ENCODE assay signal across 30 mouse cellular contexts in the genomic region with DNA sequence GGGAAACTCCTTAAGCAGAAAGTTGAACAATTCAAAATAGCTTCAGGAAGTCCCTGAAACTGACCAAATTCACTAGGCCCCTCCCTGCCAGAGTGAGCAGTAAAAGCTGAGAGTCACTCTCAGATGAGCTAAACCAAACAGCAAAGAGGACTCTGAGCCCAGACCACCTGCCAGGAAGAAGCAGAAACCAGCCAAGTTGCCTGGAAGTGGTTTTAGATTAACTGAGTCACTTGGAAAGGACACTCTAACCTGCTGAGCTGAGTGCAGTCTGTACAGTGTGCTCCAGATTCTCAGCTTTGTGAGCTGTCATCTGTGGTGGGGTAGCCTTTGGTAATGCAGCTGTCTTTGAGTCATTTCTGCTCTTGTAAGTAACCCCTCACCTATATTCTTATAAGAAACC. TPM values are rescaled to one million over a fixed set of nuclear protein-coding genes. Genes with fewer than 3 reads are reported as not detected.
A peak's percentile ranks its signal among the peaks of the same experiment; 100 is the strongest.
DNase-seq lines count a peak whose midpoint lies in the region; ATAC-seq and TF ChIP-seq lines count a peak whose summit lies in the region.
"Had no signal": no experiment of that assay in that cellular context is flagged by ENCODE, and none has a peak within 500 bp of the region (broad histone marks: within the 10 kb centered on the region; RNA-seq: fewer than 3 reads in every experiment).

No protein-coding gene starts in this region.

- H3K9ac ChIP-seq in kidney, embryonic 15.5 days = no peak overlapping the region
- no peak overlapping the region for H3K9ac ChIP-seq in liver, adult 2 months (ENCODE audit: low read depth, low read length)
- no peak overlapping the region for H3K9ac ChIP-seq in liver, postnatal 0 days (replicated peaks)
- H3K9ac ChIP-seq: forebrain, embryonic 13.5 days; heart, embryonic 13.5 days; hindbrain, embryonic 14.5 days had no signal

- no peak overlapping the region for H3K4me2 ChIP-seq in kidney, embryonic 15.5 days
- no peak overlapping the region for H3K4me2 ChIP-seq in liver, postnatal 0 days (ENCODE audit: low read depth, low read length)
- H3K4me2 ChIP-seq: forebrain, embryonic 13.5 days; heart, embryonic 13.5 days; hindbrain, embryonic 14.5 days had no signal

- peak; percentile 72 for DNase-seq in kidney, adult 11 months
- no peak for DNase-seq in kidney, postnatal 14 days
- DNase-seq in kidney, adult 9 months = peak; percentile 89
- DNase-seq in liver, adult 2 months (ENCODE audit: extremely low read depth, low read depth, low spot score) = peak; percentile 67
- no peak for DNase-seq in liver, postnatal 0 days
- DNase-seq in gastrocnemius, postnatal 4 days (ENCODE audit: low spot score in 2 of 2) = no peak
- DNase-seq: adrenal gland, postnatal 10 days; adrenal gland, postnatal 36 days; cerebellum, adult 18-20 months; cerebellum, adult 9-10 months; cerebellum, postnatal 14 days; gastrocnemius, postnatal 10 days; gastrocnemius, postnatal 36 days; heart, adult 18-20 months; heart, postnatal 14 days; heart, postnatal 4 days had no signal

- no peak for TF ChIP-seq CTCF in liver, adult 2 months (IDR thresholded peaks at IDR 0.05; ENCODE audit: low read depth, low read length)
- TF ChIP-seq CTCF in liver, postnatal 0 days (IDR thresholded peaks at IDR 0.05; ENCODE audit: low read depth) = no peak

- H3K4me1 ChIP-seq in kidney, embryonic 15.5 days = no peaks in the 10 kb centered on the region
- H3K4me1 ChIP-seq in liver, adult 2 months (ENCODE audit: control insufficient read depth, insufficient read depth, low read length) = peaks cover 10% of the 10 kb centered on the region
- H3K4me1 ChIP-seq in liver, postnatal 0 days (ENCODE audit: insufficient read depth) = no peaks in the 10 kb centered on the region
- H3K4me1 ChIP-seq: forebrain, embryonic 10.5 days; forebrain, embryonic 13.5 days had no signal

- TF ChIP-seq EP300 in liver, postnatal 0 days (IDR thresholded peaks at IDR 0.05; ENCODE audit: low read depth) = no peak

- H3K4me3 ChIP-seq in kidney, embryonic 15.5 days (replicated peaks) = no peak overlapping the region
- no peak overlapping the region for H3K4me3 ChIP-seq in liver, adult 2 months (ENCODE audit: insufficient read depth, low read depth, low read length)
- no peak overlapping the region for H3K4me3 ChIP-seq in liver, postnatal 0 days (ENCODE audit: low read depth, low read length)
- H3K4me3 ChIP-seq: forebrain, embryonic 10.5 days; forebrain, embryonic 13.5 days; heart, embryonic 10.5 days; heart, embryonic 13.5 days had no signal

- ATAC-seq in kidney, embryonic 15.5 days (replicated peaks; ENCODE audit: low FRiP score) = no peak
- ATAC-seq in liver, postnatal 0 days = no peak
- ATAC-seq: forebrain, embryonic 13.5 days; forebrain, embryonic 16.5 days; Patski had no signal

- no peaks in the 10 kb centered on the region for H3K36me3 ChIP-seq in kidney, embryonic 15.5 days
- no peaks in the 10 kb centered on the region for H3K36me3 ChIP-seq in liver, adult 2 months (ENCODE audit: control insufficient read depth, insufficient read depth, low read length)
- H3K36me3 ChIP-seq in liver, postnatal 0 days (replicated peaks; ENCODE audit: insufficient read depth, low read length) = no peaks in the 10 kb centered on the region
- H3K36me3 ChIP-seq: forebrain, embryonic 10.5 days; heart, embryonic 10.5 days; heart, embryonic 13.5 days had no signal

- no peak overlapping the region for H3K27ac ChIP-seq in kidney, embryonic 15.5 days
- peak overlapping the region; percentile 51; the same call in 1 of the 2 replicates for H3K27ac ChIP-seq in liver, adult 2 months (replicated peaks; ENCODE audit: insufficient read depth, low read depth, low read length)
- no peak overlapping the region for H3K27ac ChIP-seq in liver, postnatal 0 days (ENCODE audit: low read depth)
- H3K27ac ChIP-seq: forebrain, embryonic 10.5 days; forebrain, embryonic 13.5 days; heart, embryonic 10.5 days; heart, embryonic 13.5 days; hindbrain, embryonic 14.5 days had no signal

- H3K79me2 ChIP-seq in liver, adult 2 months (ENCODE audit: control insufficient read depth, insufficient read depth, low read length) = no peaks in the 10 kb centered on the region

- no peaks in the 10 kb centered on the region for H3K9me3 ChIP-seq in kidney, embryonic 15.5 days (replicated peaks)
- no peaks in the 10 kb centered on the region for H3K9me3 ChIP-seq in liver, postnatal 0 days (ENCODE audit: low read length)
- H3K9me3 ChIP-seq: forebrain, embryonic 10.5 days; forebrain, embryonic 13.5 days; heart, embryonic 10.5 days; heart, embryonic 13.5 days had no signal

- TF ChIP-seq POLR2A in liver, adult 2 months (IDR thresholded peaks at IDR 0.05; ENCODE audit: extremely low read depth, insufficient read depth, low read length) = no peak

- no peaks in the 10 kb centered on the region for H3K27me3 ChIP-seq in kidney, embryonic 15.5 days
- no peaks in the 10 kb centered on the region for H3K27me3 ChIP-seq in liver, adult 2 months (ENCODE audit: control insufficient read depth, insufficient read depth, low read length)
- H3K27me3 ChIP-seq in liver, postnatal 0 days (ENCODE audit: insufficient read depth, low read length) = no peaks in the 10 kb centered on the region
- H3K27me3 ChIP-seq: forebrain, embryonic 13.5 days; heart, embryonic 13.5 days; Patski had no signal

RNA-seq across cellular contexts. Expression of a gene that starts 34.5 kb away (rescaled TPM):
- 0.22 and 0.31 TPM in 2 replicates for polyA plus RNA-seq in kidney, embryonic 15.5 days (2015; fragmentation: Nextera tagmentation; extraction: Ambion mirVana)
- not detected in 2 replicates for total RNA-seq in liver, adult 2 months (2014; rRNA removed)
- not detected in 2 replicates for polyA plus RNA-seq in liver, adult 2 months (2012; rRNA removed)
- 0.60 and 0.67 TPM in 2 replicates for polyA plus RNA-seq in liver, postnatal 0 days (2015; fragmentation: Nextera tagmentation; extraction: Ambion mirVana)
- total RNA-seq in gastrocnemius, postnatal 4 days (2021) = under 1 TPM; 0.16 to 0.47 TPM
- total RNA-seq: adrenal gland, adult 18-20 months; adrenal gland, postnatal 10 days; adrenal gland, postnatal 36 days; ES-E14; gastrocnemius, postnatal 36 days had no signal
- polyA plus RNA-seq: forebrain, embryonic 16.5 days; Patski had no signal

RNA-seq across cellular contexts. Expression of a gene that starts 44.4 kb away (rescaled TPM):
- 0.26 and 0.46 TPM in 2 replicates for polyA plus RNA-seq in kidney, embryonic 15.5 days (2015; fragmentation: Nextera tagmentation; extraction: Ambion mirVana)
- total RNA-seq in liver, adult 2 months (2014; rRNA removed) = not detected in 2 replicates
- not detected in 2 replicates for polyA plus RNA-seq in liver, adult 2 months (2012; rRNA removed)
- polyA plus RNA-seq in liver, postnatal 0 days (2015; fragmentation: Nextera tagmentation; extraction: Ambion mirVana) = 0.28 and 0.37 TPM in 2 replicates
- not detected for total RNA-seq in gastrocnemius, postnatal 4 days (2021)
- total RNA-seq: adrenal gland, adult 18-20 months; adrenal gland, postnatal 10 days; adrenal gland, postnatal 36 days; gastrocnemius, postnatal 10 days; heart, adult 18-20 months; heart, postnatal 14 days had no signal
- polyA plus RNA-seq: embryonic facial prominence, embryonic 14.5 days; forebrain, embryonic 13.5 days; forebrain, embryonic 16.5 days; heart, embryonic 16.5 days; hindbrain, embryonic 11.5 days; hindbrain, embryonic 14.5 days; Patski had no signal

RNA-seq across cellular contexts. Expression of a gene that starts 50.4 kb away (rescaled TPM):
- 0.25 and 0.51 TPM in 2 replicates for polyA plus RNA-seq in kidney, embryonic 15.5 days (2015; fragmentation: Nextera tagmentation; extraction: Ambion mirVana)
- not detected in 2 replicates for total RNA-seq in liver, adult 2 months (2014; rRNA removed)
- polyA plus RNA-seq in liver, adult 2 months (2012; rRNA removed) = not detected in 2 replicates
- polyA plus RNA-seq in liver, postnatal 0 days (2015; fragmentation: Nextera tagmentation; extraction: Ambion mirVana) = 0.26 and 0.31 TPM in 2 replicates
- total RNA-seq in gastrocnemius, postnatal 4 days (2021) = not detected
- total RNA-seq: adrenal gland, adult 18-20 months; adrenal gland, postnatal 10 days; adrenal gland, postnatal 36 days; gastrocnemius, postnatal 10 days; heart, adult 18-20 months; heart, postnatal 14 days; heart, postnatal 4 days had no signal
- polyA plus RNA-seq: embryonic facial prominence, embryonic 11.5 days; forebrain, embryonic 10.5 days; forebrain, embryonic 13.5 days; forebrain, embryonic 16.5 days; heart, embryonic 13.5 days; heart, embryonic 16.5 days; hindbrain, embryonic 11.5 days; hindbrain, embryonic 14.5 days; Patski had no signal

RNA-seq across cellular contexts. Expression of a gene that starts 56.1 kb away (rescaled TPM):
- polyA plus RNA-seq in kidney, embryonic 15.5 days (2015; fragmentation: Nextera tagmentation; extraction: Ambion mirVana) = 0.42 and 0.55 TPM in 2 replicates
- total RNA-seq in liver, adult 2 months (2014; rRNA removed) = not detected in 2 replicates
- not detected in 2 replicates for polyA plus RNA-seq in liver, adult 2 months (2012; rRNA removed)
- 0.28 TPM in 1 of 2 replicates, not detected in the other for polyA plus RNA-seq in liver, postnatal 0 days (2015; fragmentation: Nextera tagmentation; extraction: Ambion mirVana)
- total RNA-seq in gastrocnemius, postnatal 4 days (2021) = not detected
- total RNA-seq: adrenal gland, adult 18-20 months; adrenal gland, postnatal 10 days; adrenal gland, postnatal 36 days; gastrocnemius, postnatal 10 days; gastrocnemius, postnatal 36 days; heart, adult 18-20 months; heart, postnatal 14 days; heart, postnatal 4 days had no signal
- polyA plus RNA-seq: embryonic facial prominence, embryonic 11.5 days; embryonic facial prominence, embryonic 14.5 days; forebrain, embryonic 10.5 days; forebrain, embryonic 13.5 days; forebrain, embryonic 16.5 days; heart, embryonic 13.5 days; heart, embryonic 16.5 days; hindbrain, embryonic 14.5 days; Patski had no signal

Comparison
In these comparisons a context has a peak if more than half of its experiments do, and no peak if none do; other contexts are left out.
1. DNase-seq: peak in kidney, adult 11 months (single experiment), kidney, adult 9 months (single experiment) and liver, adult 2 months (single experiment); none in kidney, postnatal 14 days (single experiment), liver, postnatal 0 days (single experiment) and gastrocnemius, postnatal 4 days (0 of 2).